Mouse (Mus musculus): Measurements from ENCODE around the gene Lurap1. TPM values are rescaled to one million over a fixed set of nuclear protein-coding genes. Genes with fewer than 3 reads are reported as not detected.
A peak's percentile ranks its signal among the peaks of the same experiment; 100 is the strongest.

The Lurap1 gene
- 2.6 and 2.8 TPM in 2 replicates for polyA plus RNA-seq (2015; fragmentation: Nextera tagmentation; extraction: Ambion mirVana)

DNA sequence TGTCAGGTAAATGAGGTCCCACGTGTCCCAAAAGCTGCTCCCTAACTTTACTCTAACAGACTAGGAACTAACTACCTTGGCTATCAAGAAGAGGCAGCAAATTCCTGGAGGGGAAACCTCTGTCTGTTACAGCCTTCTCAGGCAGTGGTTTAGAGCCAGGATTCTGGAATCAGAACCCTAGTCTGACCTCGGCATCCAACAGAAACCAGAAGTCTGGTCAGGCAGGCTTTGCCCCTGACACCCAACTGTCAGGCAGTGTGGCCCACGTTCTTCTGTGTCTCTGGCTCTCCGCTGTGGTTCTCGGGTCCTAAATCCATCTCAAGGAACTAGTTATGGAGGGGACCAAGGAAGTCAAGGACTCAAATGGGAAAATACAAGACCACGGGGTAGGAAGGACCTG is at the start of gene Lurap1:
Lurap1 (minus strand) TSS at position 101 of the 400 bp plus-strand sequence.
- Histone ChIP-seq H3K9me3 (ENCODE audit: low read length) (no peaks in the 10 kb centered on the region), H3K27ac (ENCODE audit: low read length) (peak within 1 kb of the TSS; percentile 90), H3K27me3 (replicated peaks; ENCODE audit: insufficient read depth, low read length) (no peaks in the 10 kb centered on the region), H3K9ac (replicated peaks; ENCODE audit: low read depth) (peak within 1 kb of the TSS; percentile 90), H3K4me3 (ENCODE audit: low read depth, low read length) (peak within 1 kb of the TSS; percentile 74), H3K4me1 (ENCODE audit: insufficient read depth, low read depth, low read length) (peaks cover 10% of the 10 kb centered on the region; the same call in 1 of the 2 replicates), H3K4me2 (replicated peaks; ENCODE audit: low read depth, low read length) (peak within 1 kb of the TSS; percentile 71), H3K36me3 (ENCODE audit: insufficient read depth, low read length) (peaks cover 26% of the 10 kb centered on the region)
- DNase-seq (ENCODE audit: low spot score): no peak
- ATAC-seq: no peak
- 67% methylated on average over 6 of the region's 6 CpGs for WGBS
- TF ChIP-seq CTCF (IDR thresholded peaks at IDR 0.05) (no peak), EP300 (IDR thresholded peaks at IDR 0.05) (no peak)

DNA sequence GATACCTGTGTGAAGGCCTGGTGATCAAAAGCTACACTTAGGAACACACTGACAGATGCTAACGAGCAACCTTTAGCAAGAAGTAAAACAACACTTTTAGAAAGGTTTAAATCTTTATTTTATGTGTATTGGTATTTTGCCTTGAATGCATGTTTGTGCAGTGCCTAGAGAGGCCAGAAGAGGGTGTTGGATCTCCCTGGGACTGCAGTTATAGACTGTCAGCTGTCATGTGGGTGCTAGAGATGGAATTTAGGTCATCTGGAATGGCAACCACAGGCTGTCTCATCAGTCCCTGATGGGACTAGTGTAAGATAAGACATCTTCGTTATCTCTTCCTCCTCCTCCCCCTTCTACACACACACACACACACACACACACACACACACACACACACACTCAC is 47.3 kb upstream of the Lurap1 start:
- no peak for ATAC-seq
- no peaks in the 10 kb centered on the region for H3K9me3 ChIP-seq (ENCODE audit: low read length)
- TF ChIP-seq CTCF (IDR thresholded peaks at IDR 0.05): peak; percentile 55
- TF ChIP-seq EP300 (IDR thresholded peaks at IDR 0.05): no peak
- H3K4me2 ChIP-seq (replicated peaks; ENCODE audit: low read depth, low read length): no peak overlapping the region
- no peak overlapping the region for H3K9ac ChIP-seq (replicated peaks; ENCODE audit: low read depth)
- H3K4me1 ChIP-seq (ENCODE audit: insufficient read depth, low read depth, low read length): no peaks in the 10 kb centered on the region
- no peaks in the 10 kb centered on the region for H3K27me3 ChIP-seq (replicated peaks; ENCODE audit: insufficient read depth, low read length)
- DNase-seq (ENCODE audit: low spot score): no peak
- WGBS: 71% methylated on average over 2 of the region's 2 CpGs
- no peak overlapping the region for H3K4me3 ChIP-seq (ENCODE audit: low read depth, low read length)
- no peaks in the 10 kb centered on the region for H3K36me3 ChIP-seq (ENCODE audit: insufficient read depth, low read length)
- no peak overlapping the region for H3K27ac ChIP-seq (ENCODE audit: low read length)

DNA sequence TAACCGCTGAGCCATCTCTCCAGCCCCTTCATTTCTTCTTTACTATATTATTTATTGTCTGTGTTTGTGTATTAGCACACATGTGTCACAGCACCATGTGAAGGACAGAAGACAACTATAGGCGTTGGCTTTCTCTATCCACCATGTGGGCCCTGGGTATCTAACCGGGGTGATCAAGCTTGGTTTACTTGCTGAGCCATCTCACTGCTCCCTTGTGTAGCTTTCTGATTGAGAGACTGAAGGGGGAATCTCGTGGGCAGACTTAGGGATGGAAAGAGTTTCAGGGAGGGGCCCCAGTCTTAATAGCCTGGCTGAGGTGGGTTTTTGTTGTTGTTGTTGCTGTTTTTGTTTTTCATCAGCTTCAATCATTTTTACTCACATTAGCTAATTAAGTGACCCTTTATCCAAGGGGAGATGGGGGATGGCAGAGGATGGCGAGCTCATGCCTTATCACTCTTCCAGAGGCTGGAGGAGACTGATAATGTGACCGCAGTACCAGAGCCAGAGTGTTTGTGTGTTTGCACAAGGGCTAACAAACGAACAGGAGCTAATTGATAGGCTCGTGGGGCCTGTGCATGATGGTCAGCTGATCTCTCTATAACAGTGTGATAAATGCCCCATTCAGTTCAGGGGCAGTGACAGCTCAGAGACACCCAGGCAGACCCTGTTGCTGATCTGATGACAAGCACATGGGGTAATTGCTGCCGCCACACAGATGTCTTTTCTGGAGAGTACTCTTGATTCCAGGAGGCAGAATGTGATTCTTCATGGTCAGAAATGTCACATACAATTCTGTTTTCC is 42.6 kb upstream of the Lurap1 start:
- TF ChIP-seq CTCF (IDR thresholded peaks at IDR 0.05) (no peak), EP300 (IDR thresholded peaks at IDR 0.05) (no peak)
- Histone ChIP-seq H3K4me1 (ENCODE audit: insufficient read depth, low read depth, low read length) (no peaks in the 10 kb centered on the region), H3K36me3 (ENCODE audit: insufficient read depth, low read length) (no peaks in the 10 kb centered on the region), H3K4me3 (ENCODE audit: low read depth, low read length) (no peak overlapping the region), H3K9ac (replicated peaks; ENCODE audit: low read depth) (no peak overlapping the region), H3K27me3 (replicated peaks; ENCODE audit: insufficient read depth, low read length) (no peaks in the 10 kb centered on the region), H3K27ac (ENCODE audit: low read length) (no peak overlapping the region), H3K4me2 (replicated peaks; ENCODE audit: low read depth, low read length) (no peak overlapping the region), H3K9me3 (ENCODE audit: low read length) (no peaks in the 10 kb centered on the region)
- WGBS: 47% methylated on average over 9 of the region's 9 CpGs
- no peak for ATAC-seq
- DNase-seq (ENCODE audit: low spot score): no peak

DNA sequence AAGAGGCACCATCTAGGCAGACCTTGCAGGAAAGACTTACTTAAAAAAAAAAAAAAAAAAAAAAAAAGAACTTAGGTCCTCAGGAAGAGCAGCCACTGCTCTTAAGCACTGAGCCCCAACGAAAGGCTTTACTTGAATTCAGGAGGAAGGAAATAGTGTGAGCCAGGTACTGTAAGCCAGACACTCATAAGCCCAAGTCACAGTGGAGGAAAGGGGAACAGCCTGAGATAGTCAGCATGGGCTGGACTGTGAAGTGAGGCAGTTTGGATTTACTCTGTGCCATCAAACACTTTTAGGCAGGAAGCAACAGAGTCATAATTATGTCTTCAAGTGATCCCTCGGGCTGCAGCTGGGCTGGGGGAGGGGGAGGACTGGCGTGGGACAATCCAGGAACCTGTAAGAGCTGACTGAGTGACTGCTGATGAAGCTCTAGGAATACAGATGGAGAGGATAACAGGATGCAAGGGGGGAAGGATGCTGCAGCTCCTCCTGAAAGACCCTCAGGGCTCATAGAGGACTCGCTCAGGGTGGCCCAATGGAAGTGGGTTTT is 41.2 kb upstream of the Lurap1 start:
- peak; percentile 37 for ATAC-seq
- 30% methylated on average over 4 of the region's 4 CpGs for whole genome bisulfite sequencing
- DNase-seq (ENCODE audit: low spot score): no peak

DNA sequence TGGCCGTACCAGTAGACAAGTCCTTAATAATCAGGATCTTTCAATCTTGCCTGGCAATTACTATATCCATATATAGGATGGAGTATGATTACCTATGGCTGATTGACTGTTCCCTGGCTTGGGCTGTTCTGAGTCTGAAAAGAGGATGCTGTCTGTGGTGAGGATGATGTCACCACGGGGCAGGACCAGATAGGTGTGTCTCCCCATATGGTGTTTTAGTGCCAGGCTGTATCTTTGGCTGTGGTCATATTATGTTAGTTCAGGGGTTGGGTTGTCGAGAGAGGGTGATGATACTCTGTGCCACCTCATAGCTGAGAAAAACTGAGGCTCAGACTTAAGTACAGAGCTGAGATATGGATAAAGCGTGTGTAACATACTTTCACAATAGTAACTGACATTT is 33.9 kb upstream of the Lurap1 start:
- TF ChIP-seq EP300 (IDR thresholded peaks at IDR 0.05) (no peak), CTCF (IDR thresholded peaks at IDR 0.05) (no peak)
- no peaks in the 10 kb centered on the region for H3K27me3 ChIP-seq (replicated peaks; ENCODE audit: insufficient read depth, low read length)
- ATAC-seq: no peak

More for the DNA sequence above, 41.2 kb upstream of the Lurap1 start:
- no peak overlapping the region for H3K9ac ChIP-seq (replicated peaks; ENCODE audit: low read depth)
- H3K4me3 ChIP-seq (ENCODE audit: low read depth, low read length): no peak overlapping the region
- H3K9me3 ChIP-seq (ENCODE audit: low read length): no peaks in the 10 kb centered on the region
- H3K27me3 ChIP-seq (replicated peaks; ENCODE audit: insufficient read depth, low read length): no peaks in the 10 kb centered on the region
- no peak overlapping the region for H3K4me2 ChIP-seq (replicated peaks; ENCODE audit: low read depth, low read length)
- H3K27ac ChIP-seq (ENCODE audit: low read length): no peak overlapping the region
- no peaks in the 10 kb centered on the region for H3K4me1 ChIP-seq (ENCODE audit: insufficient read depth, low read depth, low read length)
- H3K36me3 ChIP-seq (ENCODE audit: insufficient read depth, low read length): no peaks in the 10 kb centered on the region
- TF ChIP-seq CTCF (IDR thresholded peaks at IDR 0.05): no peak
- no peak for TF ChIP-seq EP300 (IDR thresholded peaks at IDR 0.05)

DNA sequence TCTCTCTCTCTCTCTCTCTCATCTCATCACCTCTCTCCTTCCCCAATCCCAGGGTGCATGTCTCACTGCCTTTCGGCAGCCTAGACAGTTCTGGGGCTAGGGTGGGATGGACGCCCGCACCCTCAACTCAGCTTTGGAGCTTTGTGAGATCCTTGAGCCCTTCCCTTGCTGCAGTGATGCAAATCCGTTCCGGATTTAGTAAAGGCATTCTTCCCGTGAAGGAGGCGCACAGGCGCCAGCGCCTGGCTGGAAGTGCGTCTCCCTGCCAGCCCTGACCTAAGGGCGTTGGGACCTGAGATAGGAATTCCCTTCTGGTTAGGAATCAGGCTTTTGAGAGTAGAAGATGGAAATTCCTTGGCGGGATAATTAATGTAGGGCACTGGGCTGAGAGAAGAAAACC is 31.6 kb upstream of the Lurap1 start:
- Histone ChIP-seq H3K4me3 (ENCODE audit: low read depth, low read length) (no peak overlapping the region), H3K9me3 (ENCODE audit: low read length) (no peaks in the 10 kb centered on the region), H3K27me3 (replicated peaks; ENCODE audit: insufficient read depth, low read length) (no peaks in the 10 kb centered on the region), H3K27ac (ENCODE audit: low read length) (peak overlapping the region; percentile 45; the same call in 1 of the 2 replicates), H3K4me2 (replicated peaks; ENCODE audit: low read depth, low read length) (peak overlapping the region; percentile 44; the same call in 1 of the 2 replicates), H3K36me3 (ENCODE audit: insufficient read depth, low read length) (no peaks in the 10 kb centered on the region), H3K4me1 (ENCODE audit: insufficient read depth, low read depth, low read length) (peaks cover 4% of the 10 kb centered on the region; the same call in 1 of the 2 replicates), H3K9ac (replicated peaks; ENCODE audit: low read depth) (no peak overlapping the region)
- DNase-seq (ENCODE audit: low spot score): peak; percentile 48
- ATAC-seq: peak; percentile 84
- 8% methylated on average over 12 of the region's 12 CpGs for WGBS
- TF ChIP-seq EP300 (IDR thresholded peaks at IDR 0.05) (peak; percentile 57), CTCF (IDR thresholded peaks at IDR 0.05) (no peak)

More for the DNA sequence above, 33.9 kb upstream of the Lurap1 start:
- DNase-seq (ENCODE audit: low spot score): no peak
- Histone ChIP-seq H3K9ac (replicated peaks; ENCODE audit: low read depth) (no peak overlapping the region), H3K4me1 (ENCODE audit: insufficient read depth, low read depth, low read length) (peaks cover 4% of the 10 kb centered on the region; the same call in 1 of the 2 replicates), H3K4me3 (ENCODE audit: low read depth, low read length) (no peak overlapping the region), H3K9me3 (ENCODE audit: low read length) (no peaks in the 10 kb centered on the region), H3K27ac (ENCODE audit: low read length) (no peak overlapping the region), H3K36me3 (ENCODE audit: insufficient read depth, low read length) (no peaks in the 10 kb centered on the region), H3K4me2 (replicated peaks; ENCODE audit: low read depth, low read length) (no peak overlapping the region)
- WGBS: 77% methylated on average over 4 of the region's 4 CpGs

All from lung, postnatal 0 days (tissue).